Mouse (Mus musculus): ENCODE measurements at regions not wholly inside any gene's neighbourhood (a gene's known extent, or its start where the extent isn't known, plus 50 kb on each side); places are given as distances from the start of the nearest gene placed in this dataset.

DNA sequence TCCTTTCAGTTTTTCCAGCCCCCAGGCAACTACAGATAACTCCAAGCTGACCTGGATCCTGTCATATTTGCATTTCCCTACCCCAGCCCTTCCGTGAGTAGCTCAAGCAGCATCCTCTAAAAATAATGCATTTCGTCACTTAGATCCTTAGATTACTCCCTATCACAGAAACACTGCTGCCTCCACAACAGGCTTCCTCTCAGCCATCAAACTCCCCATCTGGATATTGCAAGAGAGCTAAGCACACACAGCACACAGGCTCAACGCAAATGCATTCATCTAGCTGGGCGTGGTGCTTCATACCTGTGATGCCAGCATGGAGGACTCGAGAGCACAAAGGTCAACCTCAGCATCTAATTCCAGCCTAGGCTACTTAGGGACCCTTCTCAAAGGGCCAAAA lies 260.9 kb downstream of the Sox4 start:
- TF ChIP-seq TAL1 (IDR thresholded peaks at IDR 0.05; ENCODE audit: low read length) (no peak), GATA1 (IDR thresholded peaks at IDR 0.05; ENCODE audit: low read length) (no peak)

Data from erythroblast, embryonic 14.5 days (primary cell).